Mouse (Mus musculus): ENCODE measurements around the gene Qrich2.

DNA sequence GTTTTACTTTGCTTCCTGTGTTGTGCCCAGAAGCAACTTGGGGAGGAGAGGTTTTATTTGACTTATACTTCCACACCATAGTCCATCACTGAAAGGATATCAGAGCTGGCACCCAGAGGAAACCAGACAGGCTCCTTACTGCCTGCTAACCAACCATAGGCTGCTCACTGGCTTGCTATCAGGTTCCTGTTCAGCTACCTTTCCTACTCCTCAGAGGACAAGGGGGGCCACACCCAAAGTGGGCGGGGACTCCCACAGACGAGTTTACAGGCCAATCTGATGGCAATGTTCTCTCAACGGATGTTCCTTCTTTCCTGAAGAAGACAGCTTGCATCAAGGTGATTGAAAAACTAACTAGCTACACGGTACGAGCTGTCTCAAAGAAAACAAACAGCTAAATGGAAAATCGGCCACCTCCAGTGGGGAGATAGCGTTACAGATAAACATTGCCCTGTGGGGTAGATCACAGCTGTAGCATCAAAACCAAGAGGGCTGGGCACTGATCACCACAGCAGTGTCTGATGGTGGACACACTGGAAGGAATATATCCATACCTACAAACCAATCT, 45.3 kb upstream of the Qrich2 start:
- TF ChIP-seq CTCF (conservative IDR thresholded peaks at IDR 0.05 in 1 of 2, IDR thresholded peaks at IDR 0.05 in 1 of 2; ENCODE audit: low read depth in 2 of 2, low read length in 2 of 2) (no peak), POLR2AphosphoS2 (IDR thresholded peaks at IDR 0.05; ENCODE audit: low read depth, low read length) (no peak), PAX5 (IDR thresholded peaks at IDR 0.05; ENCODE audit: low read length) (no peak), HCFC1 (IDR thresholded peaks at IDR 0.05; ENCODE audit: low read depth, low read length) (no peak), USF1 (IDR thresholded peaks at IDR 0.05; ENCODE audit: low read depth, low read length) (no peak)

Measured in CH12.LX (cell line).